Mouse (Mus musculus) cortical plate, adult 2 months (tissue): ENCODE data around the gene Tagap1.
"Not testable (repeated sequence)": the region's sequence is repeated elsewhere in the genome, so short reads cannot be mapped to it uniquely, and the experiment has no call there.

Source experiments
- CTCF ChIP-seq: fragments of 200-500 bp; IDR thresholded peaks from 2 replicates; pipeline ENCODE4 v1.5.1; 2011; ENCODE audit warnings: mild to moderate bottlenecking, control low read depth, low read length; ENCODE audit not compliant: insufficient read depth; ENCODE audit errors: extremely low read depth
- POLR2A ChIP-seq: fragments of 200-500 bp; IDR thresholded peaks from 2 replicates; pipeline ENCODE4 v1.6.1; 2011; ENCODE audit warnings: mild to moderate bottlenecking, low read length, control low read depth; ENCODE audit not compliant: insufficient read depth; ENCODE audit errors: extremely low read depth

- not testable (repeated sequence) for TF ChIP-seq CTCF, POLR2A
Observed at GRCm38 (mm10) chr17:6962936-6963335, 2.0 kb upstream of the Tagap1 start.
